Mouse (Mus musculus): ENCODE results near the gene Snai1. TPM values are rescaled to one million over a fixed set of nuclear protein-coding genes. Genes with fewer than 3 reads are reported as not detected.

Gene Snai1
- polyA plus RNA-seq (2014; fragmentation: Illumina TruSeq; extraction: RNeasy Lipid Tissue Mini Kit (QIAGEN cat#74804); ENCODE audit: low read depth, low replicate concordance): 0.47 TPM

GRCm38 (mm10) chr2:167537476-167538297, at the start of gene Snai1:
TSS of gene Snai1 (plus strand) at chr2:167538195.

GRCm38 (mm10) chr2:167491757-167492708, 46.0 kb upstream of the Snai1 start, which contains the start of gene Rnf114:
TSS of gene Rnf114 (plus strand) at chr2:167492645.

DNA sequence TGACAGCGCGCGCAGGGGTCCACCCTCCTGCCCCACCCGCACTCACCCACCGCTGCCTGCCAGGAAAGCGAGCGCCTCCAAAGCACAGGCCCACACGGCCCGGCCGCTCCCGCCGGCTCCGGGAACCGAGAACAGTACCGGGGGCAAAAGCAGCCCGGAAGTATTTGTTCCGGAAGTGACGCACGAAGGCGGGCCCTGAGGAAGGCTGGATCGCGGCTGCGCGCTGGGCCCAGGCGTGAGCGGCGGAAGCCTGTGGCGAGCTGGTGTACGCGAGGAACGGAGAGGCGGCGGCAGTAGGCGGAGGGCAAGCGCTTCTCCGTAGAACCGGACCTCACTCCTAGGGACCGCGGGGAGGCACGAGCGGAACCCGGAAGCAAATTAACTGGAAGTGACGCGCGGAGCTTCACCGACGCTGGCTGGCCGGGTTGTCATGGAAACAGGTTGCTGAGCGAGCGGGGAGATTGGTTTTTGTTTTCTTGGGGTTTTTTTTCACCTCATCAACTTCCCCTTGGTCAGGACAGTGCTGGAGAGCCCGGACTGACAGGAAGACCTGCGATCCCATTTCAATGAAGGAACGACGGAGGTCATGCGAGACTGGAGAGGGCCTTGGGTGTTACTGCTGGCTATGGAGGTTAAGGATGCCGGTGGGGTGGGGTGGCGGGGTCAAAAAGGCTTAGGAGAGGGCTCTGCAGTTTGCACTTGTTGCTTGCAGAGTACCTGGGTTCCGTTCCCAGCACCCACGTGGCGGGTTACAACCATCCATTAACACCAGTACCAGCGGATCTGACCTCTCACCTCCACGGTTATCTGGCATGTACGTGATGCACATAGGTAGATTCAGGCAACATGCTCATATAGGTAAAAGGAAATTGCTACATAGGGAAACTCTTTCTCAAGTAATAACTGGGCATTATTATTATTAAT, 45.0 kb upstream of the Snai1 start, which contains the start of gene Spata2:
Spata2 (minus strand) TSS at position 175 of the 924 bp plus-strand sequence.

Other genes starting within 250 kb of the Snai1 start
- 7.6 TPM for gene B4galt5, start 189.0 kb upstream of the Snai1 start, polyA plus RNA-seq (2014; fragmentation: Illumina TruSeq; extraction: RNeasy Lipid Tissue Mini Kit (QIAGEN cat#74804); ENCODE audit: low read depth, low replicate concordance)
- 19.8 TPM for gene Slc9a8, start 116.5 kb upstream of the Snai1 start, polyA plus RNA-seq (2014; fragmentation: Illumina TruSeq; extraction: RNeasy Lipid Tissue Mini Kit (QIAGEN cat#74804); ENCODE audit: low read depth, low replicate concordance)
- 22.4 TPM for gene Rnf114, start 45.5 kb upstream of the Snai1 start, polyA plus RNA-seq (2014; fragmentation: Illumina TruSeq; extraction: RNeasy Lipid Tissue Mini Kit (QIAGEN cat#74804); ENCODE audit: low read depth, low replicate concordance)
- 5.5 TPM for gene Spata2, start 45.3 kb upstream of the Snai1 start, polyA plus RNA-seq (2014; fragmentation: Illumina TruSeq; extraction: RNeasy Lipid Tissue Mini Kit (QIAGEN cat#74804); ENCODE audit: low read depth, low replicate concordance)
- gene Ube2v1, start 93.9 kb downstream of the Snai1 start, polyA plus RNA-seq (2014; fragmentation: Illumina TruSeq; extraction: RNeasy Lipid Tissue Mini Kit (QIAGEN cat#74804); ENCODE audit: low read depth, low replicate concordance): 83.5 TPM
- not detected for gene Gm20431, start 123.3 kb downstream of the Snai1 start, polyA plus RNA-seq (2014; fragmentation: Illumina TruSeq; extraction: RNeasy Lipid Tissue Mini Kit (QIAGEN cat#74804); ENCODE audit: low read depth, low replicate concordance)
- 96.5 TPM for gene Cebpb, start 150.7 kb downstream of the Snai1 start, polyA plus RNA-seq (2014; fragmentation: Illumina TruSeq; extraction: RNeasy Lipid Tissue Mini Kit (QIAGEN cat#74804); ENCODE audit: low read depth, low replicate concordance)
- gene Tmem189, start 151.6 kb downstream of the Snai1 start, polyA plus RNA-seq (2014; fragmentation: Illumina TruSeq; extraction: RNeasy Lipid Tissue Mini Kit (QIAGEN cat#74804); ENCODE audit: low read depth, low replicate concordance): 6.0 TPM